Comparison of ENCODE assay signal across 8 mouse cellular contexts in genomic region chr2:151930389-151931074, GRCm38 (mm10). TPM values are rescaled to one million over a fixed set of nuclear protein-coding genes. Genes with fewer than 3 reads are reported as not detected.
DNase-seq lines count a peak whose midpoint lies in the region; ATAC-seq lines count a peak whose summit lies in the region.

No protein-coding gene starts in this region.

- H3K27me3 ChIP-seq in neural tube, embryonic 15.5 days (replicated peaks) = no peaks in the 10 kb centered on the region
- H3K27me3 ChIP-seq in midbrain, embryonic 16.5 days (ENCODE audit: control insufficient read depth, insufficient read depth, low read depth, low read length) = no peaks in the 10 kb centered on the region

- DNase-seq in neural tube, embryonic 10.5 days (ENCODE audit: extremely low spot score, low spot score) = peak; percentile 92
- DNase-seq in cerebellum, postnatal 36 days = peak; percentile 83 to 85
- peak; percentile 87 for DNase-seq in gastrocnemius, adult 18-20 months (ENCODE audit: low spot score)
- peak; percentile 87 for DNase-seq in kidney, adult 18-20 months
- peak; percentile 62 to 68 for DNase-seq in left cerebral cortex, postnatal 36 days (ENCODE audit: low spot score in 2 of 2)
- DNase-seq in spleen, postnatal 10 days (ENCODE audit: low spot score in 2 of 2) = peak; percentile 79 to 88

- H3K36me3 ChIP-seq in neural tube, embryonic 15.5 days = no peaks in the 10 kb centered on the region
- no peaks in the 10 kb centered on the region for H3K36me3 ChIP-seq in midbrain, embryonic 16.5 days (ENCODE audit: control insufficient read depth, insufficient read depth, low read length)

- no peaks in the 10 kb centered on the region for H3K4me1 ChIP-seq in neural tube, embryonic 15.5 days
- no peaks in the 10 kb centered on the region for H3K4me1 ChIP-seq in midbrain, embryonic 16.5 days (ENCODE audit: control insufficient read depth, insufficient read depth, low read length)

- ATAC-seq in neural tube, embryonic 15.5 days (ENCODE audit: low FRiP score) = no peak; the same call in 1 of the 2 replicates
- 0 out of 2 replicates have a peak, but pooled peaks have one; percentile 5 for ATAC-seq in midbrain, embryonic 16.5 days

- H3K9ac ChIP-seq in neural tube, embryonic 15.5 days (replicated peaks) = no peak overlapping the region
- no peak overlapping the region for H3K9ac ChIP-seq in midbrain, embryonic 16.5 days (ENCODE audit: low read depth, low read length)

- H3K9me3 ChIP-seq in neural tube, embryonic 15.5 days (replicated peaks) = no peaks in the 10 kb centered on the region
- no peaks in the 10 kb centered on the region for H3K9me3 ChIP-seq in midbrain, embryonic 16.5 days (replicated peaks; ENCODE audit: control insufficient read depth, low read length, poor library complexity, severe bottlenecking)

- WGBS in neural tube, embryonic 15.5 days = 37% methylated on average over 7 of the region's 7 CpGs
- WGBS in midbrain, embryonic 16.5 days = 27% methylated on average over 7 of the region's 7 CpGs

- intact Hi-C loops in left cerebral cortex, postnatal 36 days (cut with DNase I) = loop anchor here (2.0 kb wide), 1 partner anchor 54 kb away; no protein-coding TSS in a partner anchor

- H3K27ac ChIP-seq in neural tube, embryonic 15.5 days (replicated peaks) = no peak overlapping the region
- H3K27ac ChIP-seq in midbrain, embryonic 16.5 days (ENCODE audit: low read length) = no peak overlapping the region

- no peak overlapping the region for H3K4me2 ChIP-seq in neural tube, embryonic 15.5 days
- H3K4me2 ChIP-seq in midbrain, embryonic 16.5 days (ENCODE audit: low read length) = no peak overlapping the region

- H3K4me3 ChIP-seq in neural tube, embryonic 15.5 days (replicated peaks) = no peak overlapping the region
- no peak overlapping the region for H3K4me3 ChIP-seq in midbrain, embryonic 16.5 days (ENCODE audit: low read depth, low read length)

RNA-seq across cellular contexts. Expression of gene Angpt4, which starts 19.5 kb away (rescaled TPM):
- polyA plus RNA-seq in neural tube, embryonic 15.5 days (2015; fragmentation: Nextera tagmentation; extraction: Ambion mirVana) = 0.50 and 2.1 TPM in 2 replicates
- under 1 TPM; 0.18 to 0.24 TPM for total RNA-seq in gastrocnemius, adult 18-20 months (2021)
- total RNA-seq in left cerebral cortex, postnatal 36 days (2021) = under 1 TPM in 1 of 2 experiments, not detected in 1; 0.16 TPM
- 0.14 and 0.30 TPM in 2 replicates for polyA plus RNA-seq in midbrain, embryonic 16.5 days (2015; fragmentation: Nextera tagmentation; extraction: Ambion mirVana)

RNA-seq across cellular contexts. Expression of gene Fam110a, which starts 49.5 kb away (rescaled TPM):
- polyA plus RNA-seq in neural tube, embryonic 15.5 days (2015; fragmentation: Nextera tagmentation; extraction: Ambion mirVana) = 31.3 and 32.0 TPM in 2 replicates
- total RNA-seq in gastrocnemius, adult 18-20 months (2021) = 1 to 10 TPM; 1.8 to 2.1 TPM
- total RNA-seq in left cerebral cortex, postnatal 36 days (2021) = 1 to 10 TPM; 7.5 to 8.9 TPM
- 57.5 and 59.1 TPM in 2 replicates for polyA plus RNA-seq in midbrain, embryonic 16.5 days (2015; fragmentation: Nextera tagmentation; extraction: Ambion mirVana)
